Mouse (Mus musculus): ENCODE results near the gene Kcnmb1. TPM values are rescaled to one million over a fixed set of nuclear protein-coding genes. Genes with fewer than 3 reads are reported as not detected.

Kcnmb1 gene
- 0.55 and 0.66 TPM in 2 replicates for polyA plus RNA-seq (2016; fragmentation: Nextera tagmentation; extraction: Ambion mirVana)

DNA sequence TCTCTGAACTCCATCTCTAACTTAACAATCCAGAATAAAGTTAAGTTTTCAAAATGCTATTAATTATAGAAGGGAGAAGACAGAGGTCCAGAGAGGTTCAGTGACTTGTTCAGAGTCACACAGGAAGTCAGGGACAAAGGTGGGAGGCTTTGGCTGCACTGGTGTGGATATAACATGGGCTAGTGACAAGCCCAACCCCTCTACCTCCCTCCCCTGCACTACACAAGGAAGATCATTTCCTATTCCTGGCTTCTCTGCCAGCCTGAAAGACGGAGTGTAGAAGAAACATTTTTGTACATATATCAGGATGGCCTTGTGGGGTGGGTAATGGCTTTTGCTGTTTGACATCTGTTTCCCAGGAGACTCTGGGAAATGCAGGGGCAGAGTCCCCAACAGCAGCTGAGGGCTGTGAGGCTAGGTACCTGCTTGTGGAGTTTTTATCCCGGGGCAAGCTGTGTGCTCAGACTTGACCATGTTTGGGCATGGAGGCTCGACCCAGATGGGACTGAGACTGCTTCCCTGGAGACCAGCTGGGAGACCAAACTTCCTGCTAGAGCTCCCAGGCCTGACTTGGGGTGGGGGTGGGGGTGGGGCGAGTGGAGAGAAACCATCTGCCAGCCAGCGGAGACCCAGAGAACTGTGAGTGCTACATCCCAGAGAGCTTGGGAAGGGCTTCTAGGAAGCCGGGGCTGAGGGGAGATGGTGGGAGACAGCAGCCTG, at the start of gene Kcnmb1:
Gene Kcnmb1, plus strand, starts transcription at position 326 of the 720 bp plus-strand sequence.
- Histone ChIP-seq H3K36me3 (no peaks in the 10 kb centered on the region), H3K27me3 (no peaks in the 10 kb centered on the region), H3K4me1 (peaks cover 9% of the 10 kb centered on the region), H3K9ac (no peak within 1 kb of the TSS), H3K9me3 (replicated peaks) (no peaks in the 10 kb centered on the region), H3K4me2 (replicated peaks) (no peak within 1 kb of the TSS), H3K27ac (no peak within 1 kb of the TSS; the same call in 1 of the 2 replicates), H3K4me3 (no peak within 1 kb of the TSS)
- ATAC-seq (ENCODE audit: low FRiP score), result peak; percentile 27; the same call in 1 of the 2 replicates
- 43% methylated on average over 6 of the region's 6 CpGs for WGBS

DNA sequence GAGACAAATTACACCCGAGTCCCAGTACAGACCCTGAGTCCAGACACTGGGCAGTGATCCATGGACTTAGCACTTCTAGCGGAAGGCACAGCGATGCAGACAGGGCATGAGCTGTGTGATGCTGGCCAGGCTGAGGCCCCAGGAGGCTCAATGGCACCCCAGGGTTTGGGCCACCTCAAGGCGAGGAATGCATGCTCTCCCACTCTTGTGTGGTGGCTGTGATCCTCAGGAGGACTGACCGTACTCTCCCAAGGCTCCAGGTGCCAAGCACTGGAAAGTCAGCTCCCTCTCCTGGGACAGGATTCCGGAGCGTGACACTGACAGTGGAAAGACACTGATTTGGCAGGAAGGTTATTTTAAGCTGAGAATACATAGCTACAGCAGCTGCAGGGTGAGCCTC, 49.8 kb upstream of the Kcnmb1 start:
- Histone ChIP-seq H3K27me3 (no peaks in the 10 kb centered on the region), H3K9me3 (replicated peaks) (no peaks in the 10 kb centered on the region), H3K4me1 (peaks cover 5% of the 10 kb centered on the region), H3K4me2 (replicated peaks) (no peak overlapping the region), H3K9ac (no peak overlapping the region), H3K27ac (peak overlapping the region; percentile 3; the same call in 1 of the 2 replicates), H3K36me3 (no peaks in the 10 kb centered on the region), H3K4me3 (no peak overlapping the region)
- WGBS, result 81% methylated on average over 7 of the region's 7 CpGs
- no peak for ATAC-seq (ENCODE audit: low FRiP score)

DNA sequence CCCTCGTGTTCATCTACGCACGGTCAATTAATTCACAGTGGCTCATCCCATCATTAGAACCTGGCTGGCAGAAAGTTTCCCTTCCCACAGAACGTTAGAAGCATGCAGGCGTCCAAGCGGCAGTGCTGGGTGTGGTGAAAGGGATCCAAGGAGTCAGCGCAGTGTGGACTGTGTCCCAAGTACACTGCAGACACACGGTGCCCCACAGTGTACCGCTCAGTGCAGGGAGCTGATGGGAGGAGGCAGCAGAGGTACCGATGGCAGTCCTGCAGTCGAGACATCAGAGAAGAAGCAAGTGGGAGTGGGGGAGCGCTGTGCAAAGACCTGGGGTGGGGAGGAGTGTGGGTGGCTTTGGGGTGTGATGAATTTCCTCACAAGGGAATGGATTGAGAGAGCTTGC, 48.6 kb upstream of the Kcnmb1 start:
- no peaks in the 10 kb centered on the region for H3K9me3 ChIP-seq (replicated peaks)
- H3K4me1 ChIP-seq, result peaks cover 5% of the 10 kb centered on the region
- no peaks in the 10 kb centered on the region for H3K27me3 ChIP-seq
- ATAC-seq (ENCODE audit: low FRiP score), result no peak
- WGBS, result 74% methylated on average over 12 of the region's 12 CpGs
- no peaks in the 10 kb centered on the region for H3K36me3 ChIP-seq
- no peak overlapping the region for H3K27ac ChIP-seq
- no peak overlapping the region for H3K9ac ChIP-seq
- H3K4me3 ChIP-seq, result no peak overlapping the region
- H3K4me2 ChIP-seq (replicated peaks), result no peak overlapping the region

DNA sequence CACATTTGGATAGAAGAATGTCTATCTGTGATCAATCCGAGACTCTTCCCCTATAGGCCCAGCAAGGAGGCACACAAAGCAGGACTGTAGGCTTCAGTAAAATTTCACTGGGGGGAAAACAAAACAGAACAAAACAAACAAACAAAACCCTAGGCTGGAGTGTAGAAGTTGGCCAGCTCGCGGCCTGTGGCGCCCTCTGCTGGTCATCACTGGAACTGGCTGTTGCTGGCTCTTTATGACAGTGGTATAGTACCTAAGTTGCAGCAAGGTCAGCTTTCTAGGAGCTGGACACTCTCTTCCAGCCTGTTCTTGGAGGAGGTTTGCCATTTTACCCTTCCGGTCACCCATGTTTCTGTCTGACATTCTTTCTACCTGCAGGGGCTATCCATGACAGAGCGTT, 45.2 kb upstream of the Kcnmb1 start:
- Histone ChIP-seq H3K9ac (no peak overlapping the region), H3K4me1 (no peaks in the 10 kb centered on the region; the same call in 1 of the 2 replicates), H3K36me3 (no peaks in the 10 kb centered on the region), H3K4me3 (no peak overlapping the region), H3K27ac (no peak overlapping the region), H3K4me2 (replicated peaks) (no peak overlapping the region), H3K27me3 (no peaks in the 10 kb centered on the region), H3K9me3 (replicated peaks) (no peaks in the 10 kb centered on the region)
- ATAC-seq (ENCODE audit: low FRiP score), result peak; percentile 46; the same call in 1 of the 2 replicates
- WGBS, result 24% methylated on average over 6 of the region's 6 CpGs

DNA sequence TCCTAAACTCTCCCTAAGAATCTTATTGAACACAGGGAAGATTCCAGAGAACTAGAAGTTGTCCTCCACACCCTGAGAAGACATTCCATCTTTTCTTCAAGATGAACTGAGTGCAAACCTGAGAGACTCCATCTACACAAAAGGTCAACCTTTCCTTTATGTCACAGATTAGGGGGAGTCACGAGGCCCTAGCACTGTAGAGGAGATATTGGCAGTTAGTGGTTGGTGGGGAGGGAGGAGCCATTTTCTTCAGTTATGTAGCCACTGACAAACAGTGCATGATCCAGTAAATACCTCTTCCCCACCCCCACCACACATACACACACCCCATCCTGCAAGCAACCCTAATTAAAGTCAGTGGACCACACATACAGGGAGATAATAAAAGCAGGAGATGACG, 44.4 kb upstream of the Kcnmb1 start:
- ATAC-seq (ENCODE audit: low FRiP score), result no peak
- no peak overlapping the region for H3K27ac ChIP-seq
- no peak overlapping the region for H3K4me3 ChIP-seq
- no peaks in the 10 kb centered on the region for H3K9me3 ChIP-seq (replicated peaks)
- no peaks in the 10 kb centered on the region; the same call in 1 of the 2 replicates for H3K4me1 ChIP-seq
- H3K27me3 ChIP-seq, result no peaks in the 10 kb centered on the region; the same call in 1 of the 2 replicates
- H3K9ac ChIP-seq, result no peak overlapping the region
- no peak overlapping the region for H3K4me2 ChIP-seq (replicated peaks)
- WGBS, result 53% methylated on average over 2 of the region's 2 CpGs
- H3K36me3 ChIP-seq, result no peaks in the 10 kb centered on the region

DNA sequence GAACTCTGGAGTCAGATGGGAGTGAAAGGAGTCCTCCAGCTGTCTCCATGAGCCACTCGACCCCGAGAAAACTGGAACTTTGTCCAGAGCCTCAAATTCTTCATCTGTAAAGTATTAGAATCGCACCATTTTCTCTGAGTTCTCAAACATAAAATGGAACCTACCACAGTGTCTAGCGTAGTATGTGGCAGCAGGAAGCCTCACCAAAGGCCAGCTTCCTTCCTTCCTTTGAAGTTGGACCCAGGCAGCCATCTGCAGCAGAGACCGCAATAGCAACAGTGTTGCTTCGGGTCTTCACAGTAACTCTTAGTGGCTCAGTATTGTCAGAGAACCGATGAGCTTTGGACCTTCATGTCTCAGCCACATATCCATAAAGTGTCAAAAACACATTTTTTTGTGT, 43.0 kb upstream of the Kcnmb1 start:
- 83% methylated on average over 7 of the region's 7 CpGs for WGBS
- H3K9me3 ChIP-seq (replicated peaks), result no peaks in the 10 kb centered on the region
- ATAC-seq (ENCODE audit: low FRiP score), result no peak

GRCm38 (mm10) chr11:33921451-33921850, 41.4 kb upstream of the Kcnmb1 start:
- H3K27ac ChIP-seq, result no peak overlapping the region
- H3K36me3 ChIP-seq, result no peaks in the 10 kb centered on the region
- ATAC-seq (ENCODE audit: low FRiP score), result no peak
- no peaks in the 10 kb centered on the region; the same call in 1 of the 2 replicates for H3K27me3 ChIP-seq
- H3K4me3 ChIP-seq, result no peak overlapping the region
- WGBS, result 68% methylated on average over 13 of the region's 13 CpGs
- H3K4me2 ChIP-seq (replicated peaks), result no peak overlapping the region
- H3K9ac ChIP-seq, result no peak overlapping the region
- no peaks in the 10 kb centered on the region for H3K9me3 ChIP-seq (replicated peaks)
- no peaks in the 10 kb centered on the region for H3K4me1 ChIP-seq

More for the DNA sequence above, 43.0 kb upstream of the Kcnmb1 start:
- Histone ChIP-seq H3K9ac (no peak overlapping the region), H3K27ac (no peak overlapping the region), H3K4me3 (no peak overlapping the region), H3K4me1 (no peaks in the 10 kb centered on the region), H3K27me3 (no peaks in the 10 kb centered on the region; the same call in 1 of the 2 replicates), H3K36me3 (no peaks in the 10 kb centered on the region), H3K4me2 (replicated peaks) (no peak overlapping the region)

- no peak overlapping the region for H3K4me3 ChIP-seq
- no peak overlapping the region for H3K4me2 ChIP-seq (replicated peaks)
- H3K9me3 ChIP-seq (replicated peaks), result no peaks in the 10 kb centered on the region
- no peaks in the 10 kb centered on the region for H3K36me3 ChIP-seq
- H3K27ac ChIP-seq, result no peak overlapping the region
- H3K9ac ChIP-seq, result no peak overlapping the region
- no peak for ATAC-seq (ENCODE audit: low FRiP score)
- peaks cover 2% of the 10 kb centered on the region for H3K27me3 ChIP-seq
- 67% methylated on average over 3 of the region's 3 CpGs for WGBS
- no peaks in the 10 kb centered on the region for H3K4me1 ChIP-seq
Observed at GRCm38 (mm10) chr11:33923031-33923430, 39.8 kb upstream of the Kcnmb1 start.

GRCm38 (mm10) chr11:33925778-33926177, 37.0 kb upstream of the Kcnmb1 start:
- Histone ChIP-seq H3K27ac (no peak overlapping the region), H3K36me3 (no peaks in the 10 kb centered on the region), H3K4me2 (replicated peaks) (no peak overlapping the region), H3K27me3 (peaks cover 5% of the 10 kb centered on the region), H3K9ac (no peak overlapping the region), H3K9me3 (replicated peaks) (no peaks in the 10 kb centered on the region), H3K4me1 (no peaks in the 10 kb centered on the region), H3K4me3 (no peak overlapping the region)
- WGBS, result 62% methylated on average over 8 of the region's 8 CpGs
- ATAC-seq (ENCODE audit: low FRiP score), result no peak

- Histone ChIP-seq H3K4me2 (replicated peaks) (no peak overlapping the region), H3K9ac (no peak overlapping the region), H3K27ac (no peak overlapping the region), H3K4me3 (no peak overlapping the region), H3K27me3 (peaks cover 5% of the 10 kb centered on the region), H3K36me3 (no peaks in the 10 kb centered on the region), H3K9me3 (replicated peaks) (no peaks in the 10 kb centered on the region), H3K4me1 (no peaks in the 10 kb centered on the region)
- WGBS, result 64% methylated on average over 2 of the region's 2 CpGs
- ATAC-seq (ENCODE audit: low FRiP score), result no peak
Observed at GRCm38 (mm10) chr11:33926551-33926950, 36.3 kb upstream of the Kcnmb1 start.

DNA sequence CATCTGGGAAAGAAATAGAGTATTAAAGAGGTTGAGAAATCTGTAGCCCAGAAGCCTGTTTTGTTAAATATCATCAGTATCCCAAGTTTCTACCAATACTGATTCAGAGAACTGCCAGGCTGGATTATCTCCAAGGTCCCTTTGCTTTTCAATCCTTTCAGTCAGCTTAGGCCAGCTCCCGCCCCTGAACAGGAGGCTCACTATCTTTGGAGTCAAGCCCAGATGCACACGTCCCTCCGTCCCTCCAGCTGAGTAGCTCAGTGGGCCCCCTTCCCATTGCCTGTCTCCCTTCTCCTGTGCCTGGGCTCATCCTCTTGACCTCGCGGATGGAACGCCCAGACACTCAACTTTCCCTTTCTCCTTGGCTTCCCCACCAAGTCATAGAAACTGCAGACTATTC, 35.5 kb upstream of the Kcnmb1 start:
- no peaks in the 10 kb centered on the region for H3K36me3 ChIP-seq
- 67% methylated on average over 6 of the region's 6 CpGs for WGBS
- H3K9ac ChIP-seq, result no peak overlapping the region
- no peak for ATAC-seq (ENCODE audit: low FRiP score)
- no peak overlapping the region for H3K27ac ChIP-seq
- no peaks in the 10 kb centered on the region for H3K4me1 ChIP-seq
- H3K9me3 ChIP-seq (replicated peaks), result no peaks in the 10 kb centered on the region
- no peak overlapping the region for H3K4me2 ChIP-seq (replicated peaks)
- no peak overlapping the region for H3K4me3 ChIP-seq
- peaks cover 5% of the 10 kb centered on the region for H3K27me3 ChIP-seq

DNA sequence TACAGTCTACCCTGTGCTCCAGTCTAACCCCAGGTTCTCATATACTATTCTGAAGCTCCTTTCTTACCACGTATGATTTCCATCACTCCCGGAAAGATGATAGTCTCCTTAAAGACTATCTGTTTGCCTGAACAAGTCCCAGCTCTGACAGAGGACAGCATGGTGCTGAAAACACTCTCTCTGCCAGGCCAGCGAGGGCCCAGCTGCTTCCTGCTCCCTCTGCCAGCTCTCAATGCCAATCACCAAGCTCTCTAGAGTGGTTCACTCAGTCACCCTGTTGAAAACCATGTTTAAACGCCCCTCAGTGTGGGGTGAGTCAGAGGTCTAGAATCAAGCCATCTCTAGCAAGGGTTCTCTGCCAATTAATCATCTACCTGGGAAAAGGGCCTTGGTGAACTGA, 35.0 kb upstream of the Kcnmb1 start:
- no peak for ATAC-seq (ENCODE audit: low FRiP score)
- Histone ChIP-seq H3K4me2 (replicated peaks) (no peak overlapping the region), H3K9ac (no peak overlapping the region), H3K27me3 (peaks cover 5% of the 10 kb centered on the region), H3K27ac (no peak overlapping the region), H3K4me1 (no peaks in the 10 kb centered on the region), H3K4me3 (no peak overlapping the region), H3K36me3 (no peaks in the 10 kb centered on the region), H3K9me3 (replicated peaks) (no peaks in the 10 kb centered on the region)
- 75% methylated on average over 4 of the region's 4 CpGs for WGBS

DNA sequence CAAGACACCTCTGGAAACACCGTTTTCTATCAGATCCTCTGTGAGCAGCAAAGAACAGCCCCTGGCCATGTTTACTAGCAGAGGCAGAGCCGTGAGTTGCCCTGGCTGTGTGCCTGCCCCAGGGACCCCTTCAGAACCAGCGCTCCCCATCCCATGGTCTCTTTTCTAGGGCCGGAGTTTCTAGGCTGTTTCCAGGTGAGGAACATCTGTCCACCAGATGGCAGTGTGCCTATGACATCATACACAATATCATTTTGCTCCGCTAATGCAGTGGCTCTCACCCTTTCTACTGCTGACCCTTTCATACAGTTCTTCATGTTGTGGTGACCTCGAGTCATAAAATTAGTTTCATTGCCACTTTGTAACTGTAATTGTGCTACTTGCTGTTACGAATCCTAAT, 34.2 kb upstream of the Kcnmb1 start:
- Histone ChIP-seq H3K27ac (no peak overlapping the region), H3K27me3 (peaks cover 5% of the 10 kb centered on the region; the same call in 1 of the 2 replicates), H3K9ac (no peak overlapping the region), H3K4me2 (replicated peaks) (no peak overlapping the region), H3K36me3 (no peaks in the 10 kb centered on the region), H3K9me3 (replicated peaks) (no peaks in the 10 kb centered on the region), H3K4me3 (no peak overlapping the region), H3K4me1 (no peaks in the 10 kb centered on the region)
- peak; percentile 50; the same call in 1 of the 2 replicates for ATAC-seq (ENCODE audit: low FRiP score)
- 36% methylated on average over 7 of the region's 7 CpGs for WGBS
